Mouse (Mus musculus) left cerebral cortex, adult 9 months (tissue): ENCODE data around the gene Lekr1.

Source experiments
- DNase-seq, 2 experiments: peaks; one replicate each; pipeline ENCODE4 v3.0.0; 2022; ENCODE audit warnings: low spot score in 2 of 2

Gene Lekr1

GRCm38 (mm10) chr3:65871609-65872272 is 205.7 kb downstream of the Lekr1 start:
- no peak for DNase-seq

GRCm38 (mm10) chr3:65873093-65873830 is 207.2 kb downstream of the Lekr1 start:
- DNase-seq = no peak
